Mouse (Mus musculus) embryonic fibroblast, embryonic 13.5 days (primary cell): ENCODE measurements around the gene Tgfbr1.

ENCODE experiments used
- CTCF ChIP-seq: IDR thresholded peaks from 2 replicates; pipeline ENCODE4 v1.5.1; 2011; ENCODE audit warnings: mild to moderate bottlenecking, control low read depth, low read length, moderate library complexity, borderline replicate concordance; ENCODE audit not compliant: insufficient read depth
- POLR2A ChIP-seq: IDR thresholded peaks from 2 replicates; pipeline ENCODE4 v1.6.1; 2011; ENCODE audit warnings: low read depth, mild to moderate bottlenecking, control low read depth, low read length, moderate library complexity

- no peak for TF ChIP-seq CTCF
- TF ChIP-seq POLR2A, result no peak
Observed at GRCm38 (mm10) chr4:47332812-47333343, 20.1 kb upstream of the Tgfbr1 start.
